Mouse (Mus musculus): ENCODE measurements around the gene Cntn3.

DNA sequence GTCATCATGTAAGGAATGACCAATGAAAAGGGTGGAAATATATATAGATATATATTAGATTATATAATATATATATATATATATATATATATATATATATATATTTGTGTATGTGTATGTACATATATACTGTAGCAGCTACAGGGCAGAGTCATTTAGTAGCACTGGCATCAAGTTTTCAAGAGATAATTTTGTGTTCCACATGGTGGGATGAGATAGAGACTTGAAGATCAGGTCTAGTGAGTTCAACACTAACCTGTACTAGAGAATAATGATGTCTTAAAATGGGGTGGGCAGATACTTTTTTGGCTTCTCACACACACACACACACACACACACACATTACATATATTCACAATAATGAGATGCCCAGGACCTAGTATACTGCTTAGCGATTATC lies 7.7 kb downstream of the Cntn3 start:
- TF ChIP-seq CTCF (IDR thresholded peaks at IDR 0.05; ENCODE audit: extremely low read depth, insufficient read length, insufficient replicate concordance, low read depth, low read length) (no peak), POLR2A (IDR thresholded peaks at IDR 0.05; ENCODE audit: low read depth, low read length) (no peak)
